Mouse (Mus musculus) myocyte (in vitro differentiated cells): ENCODE measurements around the gene Ddx51.

ENCODE experiments used
- CEBPB ChIP-seq: IDR thresholded peaks from 2 replicates; pipeline ENCODE4 v1.6.1; 2011; ENCODE audit warnings: mild to moderate bottlenecking, moderate library complexity; ENCODE audit not compliant: poor library complexity, insufficient read depth, severe bottlenecking
- MAX ChIP-seq: IDR thresholded peaks from one replicate; pipeline ENCODE4 v1.6.1; 2011; ENCODE audit warnings: low read depth, mild to moderate bottlenecking, control low read depth
- MYOD1 ChIP-seq, 3 experiments: IDR thresholded peaks; one replicate each; pipeline ENCODE4 v1.6.1; 2011; ENCODE audit warnings: control low read depth in 2 of 3, low read depth in 2 of 3, mild to moderate bottlenecking in 2 of 3, moderate library complexity in 1 of 3; ENCODE audit not compliant: insufficient read length in 2 of 3, control insufficient read depth in 1 of 3
- MYOG ChIP-seq, 3 experiments: IDR thresholded peaks; one replicate each; pipeline ENCODE4 v1.6.1; 2011; ENCODE audit warnings: control low read depth in 2 of 3, low read depth in 2 of 3, mild to moderate bottlenecking in 2 of 3; ENCODE audit not compliant: insufficient read length in 2 of 3, control insufficient read depth in 1 of 3, insufficient read depth in 1 of 3
- POLR2A ChIP-seq: IDR thresholded peaks from one replicate; pipeline ENCODE4 v1.6.1; 2011; ENCODE audit warnings: low read depth, mild to moderate bottlenecking, control low read depth, moderate library complexity; ENCODE audit not compliant: insufficient read length
- POLR2AphosphoS2 ChIP-seq: IDR thresholded peaks from one replicate; pipeline ENCODE4 v1.6.1; 2011; ENCODE audit warnings: low read depth, control low read depth; ENCODE audit not compliant: insufficient read length
- REST ChIP-seq: IDR thresholded peaks from one replicate; pipeline ENCODE4 v1.6.1; 2011; ENCODE audit warnings: mild to moderate bottlenecking, control low read depth, moderate library complexity; ENCODE audit not compliant: insufficient read depth, insufficient read length
- SRF ChIP-seq: IDR thresholded peaks from one replicate; pipeline ENCODE4 v1.6.1; 2011; ENCODE audit warnings: low read depth; ENCODE audit not compliant: control insufficient read depth, insufficient read length
- TCF3 ChIP-seq: IDR thresholded peaks from one replicate; pipeline ENCODE4 v1.6.1; 2011; ENCODE audit warnings: low read depth, control low read depth; ENCODE audit not compliant: insufficient read length
- USF1 ChIP-seq: IDR thresholded peaks from one replicate; pipeline ENCODE4 v1.6.1; 2011; ENCODE audit warnings: low read depth, mild to moderate bottlenecking, control low read depth, moderate library complexity

DNA sequence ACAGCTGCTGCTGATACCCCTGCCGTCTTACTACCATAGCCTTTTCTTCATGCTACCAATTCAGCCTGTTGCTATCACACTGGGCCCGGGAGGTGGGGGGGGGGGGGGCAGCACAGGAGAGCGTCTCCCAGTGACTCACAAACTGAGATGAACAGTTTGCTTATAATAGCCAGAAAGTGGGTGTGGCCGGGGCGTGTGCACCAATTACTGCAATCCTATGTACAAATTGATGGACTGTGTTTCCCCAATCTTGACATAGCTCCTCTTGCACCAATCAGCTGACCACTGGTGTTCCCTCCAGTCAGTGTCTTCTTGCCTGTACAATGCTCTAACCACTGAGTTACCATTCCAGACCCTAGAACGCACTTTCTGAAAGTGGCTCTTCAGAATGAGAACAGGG is 44.9 kb upstream of the Ddx51 start:
- TF ChIP-seq MAX, result no peak
- TF ChIP-seq POLR2AphosphoS2, result no peak
- TF ChIP-seq REST, result no peak
- TF ChIP-seq USF1, result no peak
- TF ChIP-seq POLR2A, result no peak
- TF ChIP-seq MYOD1 (IDR thresholded peaks at IDR 0.05; ENCODE audit: control insufficient read depth in 1 of 3, insufficient read length in 2 of 3, low read depth in 2 of 3), result no peak
- no peak for TF ChIP-seq CEBPB
- TF ChIP-seq TCF3, result no peak
- TF ChIP-seq MYOG (IDR thresholded peaks at IDR 0.05; ENCODE audit: control insufficient read depth in 1 of 3, insufficient read depth in 1 of 3, insufficient read length in 2 of 3, low read depth in 2 of 3), result no peak
- no peak for TF ChIP-seq SRF
